Mouse (Mus musculus) induced T-regulatory cell, adult 2 months (primary cell): ENCODE measurements around the gene Elavl3.
A peak's percentile ranks its signal among the peaks of the same experiment; 100 is the strongest.

ENCODE experiments used
- DNase-seq: peaks from one replicate; pipeline ENCODE4 v3.0.0-alpha.2; 2012; ENCODE audit warnings: low read depth

The Elavl3 gene

DNA sequence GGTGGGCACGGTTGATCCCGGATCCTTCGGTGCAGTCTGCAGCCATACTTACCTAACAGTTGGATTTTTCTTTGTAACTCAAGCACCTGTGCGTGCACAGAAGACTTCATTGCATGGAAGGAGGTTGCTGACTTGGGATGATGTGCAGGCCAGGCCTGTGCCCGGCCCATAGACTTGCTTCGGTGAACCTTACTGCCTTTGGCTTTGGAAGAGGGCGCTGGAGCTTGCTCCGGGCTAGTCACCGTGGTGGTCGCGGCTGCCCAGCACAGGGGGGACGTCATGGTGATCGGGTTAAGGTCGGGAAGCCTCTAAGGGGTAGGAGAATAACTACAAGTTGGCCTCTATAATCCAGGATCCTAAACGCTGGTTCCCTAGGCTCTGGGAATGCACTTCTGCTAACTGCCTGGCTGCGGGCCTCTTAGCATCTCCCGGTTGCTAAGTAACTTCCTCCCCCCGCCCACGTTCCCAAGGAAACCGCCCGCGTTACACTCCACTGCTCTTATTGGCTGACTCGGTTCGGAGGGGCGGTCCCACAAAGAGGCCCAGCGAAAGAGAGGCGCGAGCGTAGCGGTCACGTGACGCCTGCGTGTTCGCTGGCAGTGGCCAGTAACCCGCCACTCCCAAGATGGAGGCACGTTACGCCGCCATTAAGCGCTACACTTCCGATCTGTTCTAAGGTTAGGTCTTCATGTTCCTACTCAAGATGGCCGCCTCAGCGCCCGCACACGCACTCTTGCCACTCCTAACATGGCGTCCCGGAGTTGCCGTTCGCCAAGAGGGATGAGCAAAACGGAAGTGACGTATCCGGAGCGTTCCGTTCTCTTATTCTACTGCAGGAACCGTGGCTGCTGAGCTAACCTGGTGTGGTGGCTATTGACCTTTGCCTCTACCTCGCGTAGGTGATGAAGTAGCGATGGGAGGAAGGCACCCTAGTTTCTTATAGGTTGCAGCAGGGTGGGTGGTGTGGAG lies 49.3 kb downstream of the Elavl3 start, which contains the start of the genes Ccdc151 and Prkcsh:
Ccdc151 (minus strand) TSS at position 441 of the 969 bp plus-strand sequence.
Prkcsh (plus strand) TSS at position 613 of the 969 bp plus-strand sequence.
- DNase-seq: peak; percentile 100

DNA sequence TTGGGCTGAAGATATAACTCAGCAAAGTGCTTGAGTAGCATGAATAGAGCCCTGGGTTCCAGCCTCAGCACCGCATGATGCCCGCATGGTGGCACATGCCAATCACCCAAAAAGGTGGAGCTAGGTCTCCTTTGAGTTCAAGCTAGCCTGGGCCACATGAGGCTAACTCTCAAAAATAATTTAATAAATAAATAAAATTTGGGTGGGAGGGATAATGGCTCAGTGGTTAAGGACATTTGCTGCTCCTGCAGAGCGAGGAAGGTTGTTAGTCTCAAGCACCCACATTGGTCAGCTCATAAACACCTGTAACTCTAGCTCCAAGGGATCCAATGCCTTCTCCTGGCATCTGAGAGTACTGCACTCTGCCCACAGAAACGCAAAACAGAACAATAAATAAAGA lies 50.2 kb downstream of the Elavl3 start:
- DNase-seq: no peak

DNA sequence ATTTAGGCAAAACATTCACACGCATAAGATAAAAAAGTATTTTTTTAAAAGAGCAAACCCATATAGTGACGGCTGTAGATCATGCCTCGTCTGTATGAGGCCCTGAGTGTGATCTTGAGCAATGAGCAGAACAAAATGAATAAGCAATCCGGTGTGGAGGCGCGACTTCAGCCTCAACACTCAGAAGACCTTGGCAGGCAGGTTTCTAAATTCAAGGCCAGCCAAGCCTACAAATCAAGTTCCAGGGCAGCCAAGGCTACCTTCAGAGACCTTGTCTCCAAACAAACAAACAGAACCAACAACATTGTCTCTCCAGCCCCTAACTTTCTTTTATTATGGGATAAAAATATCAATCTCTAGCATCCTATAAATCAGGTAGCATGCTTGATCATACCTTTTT lies 51.5 kb downstream of the Elavl3 start:
- DNase-seq: no peak

DNA sequence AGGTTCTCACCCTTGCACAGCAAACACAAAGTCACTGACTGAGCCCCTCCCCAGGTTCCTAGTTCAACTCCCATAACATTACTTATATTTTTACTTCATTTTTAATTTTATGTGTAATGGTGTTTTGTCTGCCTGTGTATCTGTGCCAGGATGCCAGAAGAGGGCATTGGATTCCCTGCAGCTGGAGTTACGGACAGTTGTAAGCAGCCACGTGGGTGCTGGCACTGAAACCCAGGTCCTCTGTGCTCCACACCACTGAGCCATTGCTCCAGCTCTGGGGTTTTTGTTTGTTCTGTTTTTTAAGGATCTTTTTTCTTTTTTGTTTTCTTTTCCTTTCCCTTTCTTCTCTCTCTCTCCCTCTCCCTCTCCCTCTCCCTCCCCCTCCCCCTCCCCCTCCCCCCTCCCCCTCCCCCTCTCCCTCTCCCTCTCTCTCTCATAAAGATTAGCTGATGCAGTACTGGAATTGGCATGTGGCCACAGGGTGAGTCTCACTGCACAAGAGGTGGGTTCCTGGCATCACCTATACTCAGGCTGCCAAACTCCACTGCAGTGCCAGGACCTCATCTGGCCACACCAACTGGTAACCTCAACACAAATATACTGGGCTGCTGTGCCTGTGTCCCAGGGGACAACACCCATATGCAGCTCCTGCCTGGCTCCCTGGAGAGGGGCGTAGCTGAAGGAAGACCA lies 55.5 kb downstream of the Elavl3 start:
- DNase-seq: no peak

DNA sequence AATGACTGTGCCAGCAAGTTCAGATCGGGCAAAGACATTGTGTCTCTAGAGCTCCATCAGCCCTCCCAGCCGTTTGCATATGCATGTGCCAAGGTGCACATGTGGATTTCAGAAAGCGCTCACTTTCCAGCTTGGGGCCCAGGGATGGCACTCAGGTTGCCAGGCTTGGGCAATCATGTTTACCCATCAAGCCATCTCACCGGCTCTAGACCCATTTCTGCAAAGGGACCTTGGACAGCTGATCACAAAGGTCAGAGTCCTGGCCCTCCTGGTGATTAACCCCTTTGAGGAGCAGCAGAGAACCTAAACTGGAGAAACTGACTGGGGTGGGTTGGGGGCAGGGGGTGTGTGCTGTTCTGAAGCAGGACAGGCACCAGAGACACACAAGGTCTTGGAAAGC lies 59.6 kb downstream of the Elavl3 start:
- no peak for DNase-seq

DNA sequence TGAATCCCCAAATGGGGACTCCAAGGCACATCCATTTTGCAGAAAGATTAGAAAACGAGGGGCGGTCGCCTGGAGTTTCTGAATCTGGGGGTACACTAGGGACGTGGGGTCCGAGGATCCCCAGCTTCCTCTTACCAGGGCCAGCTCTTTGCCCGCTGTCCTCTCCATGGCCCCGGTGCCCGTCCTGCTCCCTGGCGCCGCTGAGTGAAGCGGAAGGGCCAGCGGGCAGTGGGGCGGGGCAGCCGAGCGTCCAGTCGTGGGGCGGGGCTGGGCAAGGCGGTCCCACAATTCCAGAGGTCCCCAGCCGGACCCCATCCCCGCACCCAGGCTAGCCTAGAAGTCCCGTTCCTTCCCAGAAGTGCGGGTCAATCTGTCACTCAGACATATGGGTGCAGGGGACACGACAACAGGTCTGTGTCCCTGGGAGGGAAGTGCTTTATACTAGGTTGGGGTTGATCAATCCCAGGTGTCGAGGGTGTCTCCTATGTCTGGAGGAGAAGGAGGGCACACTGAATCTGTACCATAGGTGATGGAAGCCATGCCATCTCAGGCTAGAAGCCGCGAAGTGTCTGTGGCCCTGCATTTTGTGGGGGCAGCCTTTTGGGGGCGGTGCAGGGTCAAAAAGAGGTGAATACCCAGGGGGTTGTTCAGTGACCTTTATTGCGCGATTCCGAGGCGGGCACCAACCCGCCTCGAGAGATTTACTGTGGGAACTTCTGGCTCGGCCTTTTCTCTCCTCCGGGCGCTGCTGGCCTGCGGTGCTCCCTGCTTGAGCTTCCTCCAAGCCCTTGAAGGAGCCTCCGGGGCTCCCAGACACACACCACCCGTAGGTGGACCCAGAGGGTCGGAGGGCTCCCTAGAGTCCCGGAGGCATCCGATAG lies 62.4 kb downstream of the Elavl3 start, which contains the start of gene Rgl3:
Rgl3 (minus strand) TSS at position 217 of the 881 bp plus-strand sequence.
- DNase-seq: no peak

DNA sequence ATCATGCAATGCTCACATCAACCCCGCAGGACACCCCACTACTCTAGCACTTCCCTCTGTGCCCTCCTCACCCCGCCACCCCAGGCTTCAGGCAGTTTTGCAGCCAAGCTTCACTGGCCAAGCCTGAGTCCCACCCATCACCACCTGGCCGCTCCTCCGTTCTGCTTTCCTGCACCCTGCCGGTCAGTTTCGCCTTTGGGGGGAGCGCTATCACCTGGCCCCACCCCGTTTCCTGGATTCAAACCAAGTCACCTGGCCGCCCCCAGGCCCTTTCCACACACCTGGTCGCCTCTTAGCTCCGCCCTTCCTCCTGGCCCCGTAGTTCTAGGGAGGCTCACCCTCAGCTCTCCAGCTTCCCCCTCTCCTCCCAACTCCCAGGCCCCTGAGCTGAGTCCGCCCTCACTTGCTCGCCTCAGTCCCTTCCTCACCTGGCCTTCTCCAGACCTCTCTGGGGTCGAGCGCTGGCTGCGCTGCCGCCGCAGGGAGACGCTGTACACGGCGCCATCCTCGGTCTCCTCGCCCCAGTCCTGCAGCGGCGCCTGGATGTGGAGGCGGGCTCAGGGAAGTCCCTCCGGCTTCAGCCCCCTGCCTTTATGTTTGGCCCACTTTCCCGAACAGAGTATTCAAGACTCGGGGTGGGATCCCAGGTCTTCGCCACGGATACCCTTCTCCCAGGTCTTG lies 63.3 kb downstream of the Elavl3 start:
- DNase-seq: no peak

DNA sequence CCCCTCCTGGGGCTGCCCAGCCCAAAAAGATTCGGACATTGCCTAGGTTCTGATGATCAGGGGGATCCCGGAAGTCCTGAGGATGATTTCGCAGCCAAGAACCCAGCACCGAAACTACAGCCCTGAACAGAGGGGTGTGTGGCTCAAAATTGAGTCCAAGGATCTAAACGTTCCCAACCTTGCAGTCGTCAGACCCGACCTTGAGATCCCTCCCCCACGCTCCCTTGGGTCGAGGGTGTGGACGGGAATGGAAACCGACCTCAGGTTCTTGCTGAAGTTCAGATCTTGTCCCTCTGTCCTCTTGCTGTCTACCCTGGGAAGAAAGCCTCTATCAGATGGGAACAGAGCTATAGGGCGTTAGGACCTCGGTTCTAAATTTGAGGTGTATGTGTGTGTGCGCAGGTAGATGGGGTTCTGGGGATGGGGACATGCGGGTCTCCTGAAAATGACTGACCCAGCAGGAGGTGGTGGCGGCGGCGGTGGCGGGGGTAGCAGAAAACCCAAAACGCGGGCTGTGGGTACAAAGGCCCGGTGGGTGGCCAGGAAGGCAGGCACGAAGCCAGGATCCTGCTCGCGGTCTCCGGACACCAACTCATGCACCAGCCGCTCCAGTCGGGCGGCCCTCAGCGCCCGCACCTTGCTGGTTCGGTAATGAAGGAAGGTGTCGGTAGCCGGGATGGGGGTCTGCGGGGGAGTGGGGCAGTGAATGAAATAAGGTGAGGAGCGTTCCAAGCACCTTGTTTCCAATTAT lies 64.1 kb downstream of the Elavl3 start:
- DNase-seq: no peak

DNA sequence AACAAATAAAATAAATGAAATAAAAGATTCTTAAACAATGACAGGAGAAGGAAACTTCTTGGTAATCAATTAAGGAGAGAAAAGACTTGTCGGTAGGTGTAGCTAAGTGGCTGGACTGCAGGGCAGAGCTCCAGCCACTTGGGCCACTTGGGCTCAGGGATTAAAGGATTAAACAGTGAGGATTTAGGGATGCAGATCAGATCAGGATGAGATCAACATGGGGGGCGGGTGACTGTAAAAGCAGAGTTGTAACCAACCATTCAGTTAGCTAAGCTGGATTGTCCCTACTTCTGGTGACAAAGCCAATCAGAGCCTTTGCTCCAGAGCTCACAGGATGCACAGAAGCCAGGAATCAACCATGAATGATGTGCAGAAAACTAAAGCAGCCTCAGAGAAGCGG lies 67.9 kb downstream of the Elavl3 start:
- no peak for DNase-seq

DNA sequence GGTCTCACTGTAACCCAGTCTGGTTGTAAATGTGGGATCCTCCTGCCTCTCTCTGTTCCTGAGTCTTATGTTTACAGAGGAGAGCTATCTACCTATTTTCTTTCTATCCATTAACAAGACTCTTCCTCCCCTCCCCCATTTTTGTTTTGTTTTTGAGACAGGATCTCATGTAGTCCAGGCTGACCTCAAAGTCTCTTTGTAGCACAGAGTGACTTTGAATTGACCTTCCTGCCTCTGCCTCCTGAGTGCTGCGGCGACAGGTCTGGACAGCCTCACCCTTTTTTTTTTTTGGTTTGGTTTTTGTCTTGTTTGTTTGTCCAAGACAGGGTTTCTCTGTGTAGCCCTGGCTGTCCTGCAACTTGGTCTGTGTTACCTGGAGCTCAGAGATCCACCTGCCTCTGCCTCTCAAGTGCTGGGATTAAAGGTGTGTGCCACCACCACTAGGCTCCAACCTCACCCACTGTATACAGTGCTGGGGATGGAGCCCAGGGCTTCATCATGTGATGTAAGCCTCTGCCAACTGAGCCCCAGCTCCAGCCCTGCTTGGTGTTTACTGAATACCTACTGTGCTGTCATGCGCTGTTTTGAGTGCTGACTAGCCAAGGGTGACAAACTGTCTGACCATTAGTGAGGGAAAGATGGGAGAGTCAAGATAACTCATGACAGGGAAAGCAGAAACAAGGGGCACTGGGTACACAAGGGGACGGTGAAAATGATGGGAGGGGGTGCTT lies 73.3 kb downstream of the Elavl3 start:
- DNase-seq: no peak

DNA sequence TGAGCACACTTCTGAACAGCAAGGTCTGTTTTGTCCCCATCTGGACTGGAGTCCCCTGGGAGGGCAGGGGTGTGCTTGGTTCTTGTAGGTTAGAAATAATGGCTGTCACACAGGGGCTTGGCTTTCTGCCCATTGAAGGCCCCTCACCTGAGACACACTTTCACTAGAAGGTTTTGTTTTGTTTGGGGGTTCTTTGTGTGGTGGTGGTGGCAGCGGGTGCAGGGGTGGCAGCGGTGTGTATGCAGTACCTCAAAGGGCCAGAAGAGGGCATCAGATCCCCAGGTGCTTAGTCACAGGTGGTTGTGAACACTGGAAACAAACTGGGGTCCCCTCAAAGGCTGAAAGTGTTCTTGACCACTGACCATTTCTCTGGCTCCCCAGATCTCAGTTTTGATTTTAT lies 73.9 kb downstream of the Elavl3 start:
- DNase-seq: peak; percentile 70

DNA sequence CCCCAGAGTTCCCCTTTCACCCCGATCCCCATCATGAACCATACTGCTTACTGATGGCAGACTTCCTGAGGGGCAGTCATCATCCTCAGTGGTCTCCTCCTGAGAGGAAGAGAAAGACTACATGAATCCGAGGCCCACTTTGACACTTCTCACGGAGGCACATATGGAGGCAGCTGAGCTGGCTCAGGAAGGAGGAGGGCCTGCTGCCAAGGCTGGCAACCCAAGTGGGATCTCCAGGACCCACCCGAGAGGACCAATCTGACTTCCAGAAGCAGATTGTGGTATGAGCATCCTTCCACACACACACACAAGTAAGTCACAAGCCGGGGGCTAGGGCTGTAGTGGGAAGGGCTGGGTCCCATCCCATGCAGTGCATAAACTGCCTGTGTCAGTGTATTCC lies 74.5 kb downstream of the Elavl3 start:
- no peak for DNase-seq

DNA sequence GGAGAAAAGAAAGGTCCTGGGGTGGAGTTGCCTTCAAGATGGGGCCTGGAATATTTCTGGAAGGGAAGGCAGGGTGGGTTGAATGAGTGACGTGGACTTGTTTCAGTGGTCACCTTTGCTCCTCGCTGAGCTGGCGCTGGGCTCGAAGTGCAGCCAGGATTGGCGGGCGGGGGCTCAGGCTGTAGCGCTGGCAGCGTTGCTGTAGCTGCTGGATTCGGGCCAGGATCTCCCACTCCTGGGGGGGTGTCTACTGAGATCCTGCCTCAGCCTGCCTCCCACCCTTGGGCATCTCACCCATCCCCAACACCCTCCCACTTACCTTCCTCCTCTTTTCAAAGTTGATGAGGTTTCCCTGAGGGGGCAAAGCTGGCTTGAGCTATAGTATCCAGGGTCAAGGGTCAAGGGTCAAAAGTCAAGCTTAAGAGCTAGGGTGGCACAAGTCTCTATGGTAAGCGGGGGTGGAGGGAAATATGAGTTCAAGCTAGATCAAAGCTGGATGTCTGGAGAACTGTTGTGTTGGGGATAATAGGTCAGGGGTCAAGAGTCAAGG lies 75.1 kb downstream of the Elavl3 start:
- no peak for DNase-seq

DNA sequence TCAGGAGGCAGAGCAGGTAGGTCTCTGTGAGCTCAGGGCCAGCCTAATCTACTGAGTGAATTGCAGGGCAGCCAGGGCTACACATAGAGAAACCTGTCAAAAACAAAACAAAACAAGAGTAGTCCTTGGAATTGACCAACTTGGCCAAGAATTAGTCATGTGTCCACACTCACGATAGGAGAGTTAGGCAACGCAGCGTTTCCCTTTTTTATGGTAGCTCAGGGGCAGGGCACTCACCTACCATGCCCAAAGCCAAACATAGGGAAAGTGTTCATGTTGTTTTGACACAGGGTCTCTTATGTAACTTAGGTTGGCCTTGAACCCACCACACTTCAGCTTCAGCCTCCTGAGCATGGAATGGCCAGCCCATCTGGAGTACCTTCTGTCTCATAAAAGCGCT lies 82.5 kb downstream of the Elavl3 start:
- no peak for DNase-seq

DNA sequence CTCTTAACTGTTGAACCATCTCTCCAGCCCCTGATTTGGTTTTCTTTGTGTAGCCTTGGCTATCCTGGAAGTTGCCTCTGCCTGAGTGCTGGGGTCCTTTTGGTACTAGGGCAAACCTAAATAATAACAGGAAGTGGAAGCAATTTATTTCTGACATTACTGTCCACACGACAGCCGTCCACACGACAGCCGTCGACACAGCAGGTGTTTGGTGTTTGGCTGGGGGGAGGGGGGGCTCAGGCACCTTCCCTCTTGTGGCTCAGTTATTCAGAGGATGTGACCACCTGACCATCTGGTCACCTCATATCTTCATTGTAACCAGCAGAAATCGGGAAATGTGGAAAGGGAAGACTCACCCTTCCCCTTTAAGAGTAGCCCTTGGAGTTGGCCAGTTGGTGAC lies 82.9 kb downstream of the Elavl3 start:
- no peak for DNase-seq
